Mouse (Mus musculus): Measurements from ENCODE around the gene Patl2. TPM values are rescaled to one million over a fixed set of nuclear protein-coding genes. Genes with fewer than 3 reads are reported as not detected.
"Not testable (repeated sequence)": the region's sequence is repeated elsewhere in the genome, so short reads cannot be mapped to it uniquely, and the experiment has no call there.

The Patl2 gene
- total RNA-seq, 4 experiments from 2014 or later: 0.09 TPM; not detected in 3

- DNase-seq: no peak
Measured at GRCm38 (mm10) chr2:122141332-122141967, 44.5 kb downstream of the Patl2 start.

DNA sequence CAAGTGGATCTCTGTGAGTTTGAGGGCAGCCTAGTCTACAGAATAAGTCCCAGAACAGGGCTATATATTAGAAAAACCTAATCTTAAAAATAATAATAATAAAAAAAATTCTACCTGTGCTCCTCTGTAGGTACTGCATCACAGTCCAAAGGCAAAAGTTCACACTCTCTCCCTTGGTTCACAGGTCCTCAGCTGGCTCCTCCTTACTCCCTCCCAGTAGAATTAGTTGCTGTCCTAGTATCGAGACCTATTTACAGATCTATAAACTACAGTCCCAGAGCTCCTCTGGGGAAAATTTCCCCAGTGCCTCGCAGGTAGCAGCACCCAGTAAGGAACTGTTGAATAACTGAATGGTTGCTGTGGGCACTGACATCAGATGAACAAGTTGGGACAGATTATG lies 45.2 kb downstream of the Patl2 start:
- no peak for DNase-seq

GRCm38 (mm10) chr2:122137839-122138465 lies 48.0 kb downstream of the Patl2 start:
- no peak for DNase-seq

DNA sequence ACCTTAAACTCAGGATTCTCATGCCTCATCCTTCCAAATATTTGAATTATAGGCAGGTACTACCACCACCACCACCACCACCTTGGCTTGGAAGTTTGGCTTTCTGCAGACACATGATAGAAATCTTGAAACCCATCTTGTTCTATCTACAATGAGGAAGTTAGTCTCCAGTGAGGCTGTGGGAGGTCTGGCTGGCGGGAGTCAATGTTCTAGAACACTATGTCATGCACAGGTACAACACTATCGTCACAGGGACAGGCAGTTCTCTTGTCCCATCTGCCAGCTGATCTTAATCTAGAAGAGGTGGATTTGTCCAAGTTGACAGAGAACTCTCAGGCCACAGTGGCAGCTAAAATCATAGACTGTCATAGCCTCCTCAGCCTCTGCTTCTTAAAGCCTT lies 53.4 kb downstream of the Patl2 start:
- no peak for DNase-seq

- no peak for DNase-seq
Measured at GRCm38 (mm10) chr2:122132078-122132477, 53.9 kb downstream of the Patl2 start.

GRCm38 (mm10) chr2:122127635-122128034 lies 58.4 kb downstream of the Patl2 start:
- no peak for DNase-seq

DNA sequence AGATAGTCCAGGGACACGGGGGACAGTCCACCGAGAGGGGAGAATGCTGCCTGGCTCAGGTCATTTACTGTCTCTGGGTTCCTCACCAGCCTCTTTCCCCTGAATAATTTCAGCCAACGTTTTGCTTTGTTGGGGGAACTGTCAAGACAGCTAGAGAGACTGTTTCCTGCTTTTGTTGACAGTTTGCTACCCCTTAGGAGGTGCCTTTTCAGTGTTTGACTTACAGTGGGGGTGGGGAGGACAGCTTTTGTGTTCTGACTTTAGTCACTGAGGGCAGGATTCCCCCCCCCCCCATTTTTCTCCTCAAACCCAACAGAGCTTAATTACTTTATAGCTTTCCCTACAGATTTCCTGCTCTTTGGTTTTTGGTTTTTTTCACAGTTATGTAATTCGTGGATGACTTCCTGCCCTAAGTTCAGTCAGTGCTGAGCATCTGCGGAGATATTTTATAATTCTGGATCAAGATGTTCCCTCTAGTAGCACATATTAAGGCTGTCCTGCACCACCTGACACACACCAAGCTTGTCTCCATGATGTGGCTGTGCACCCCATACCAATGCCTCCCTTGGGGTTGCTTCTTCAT lies 59.1 kb downstream of the Patl2 start:
- DNase-seq: no peak

DNA sequence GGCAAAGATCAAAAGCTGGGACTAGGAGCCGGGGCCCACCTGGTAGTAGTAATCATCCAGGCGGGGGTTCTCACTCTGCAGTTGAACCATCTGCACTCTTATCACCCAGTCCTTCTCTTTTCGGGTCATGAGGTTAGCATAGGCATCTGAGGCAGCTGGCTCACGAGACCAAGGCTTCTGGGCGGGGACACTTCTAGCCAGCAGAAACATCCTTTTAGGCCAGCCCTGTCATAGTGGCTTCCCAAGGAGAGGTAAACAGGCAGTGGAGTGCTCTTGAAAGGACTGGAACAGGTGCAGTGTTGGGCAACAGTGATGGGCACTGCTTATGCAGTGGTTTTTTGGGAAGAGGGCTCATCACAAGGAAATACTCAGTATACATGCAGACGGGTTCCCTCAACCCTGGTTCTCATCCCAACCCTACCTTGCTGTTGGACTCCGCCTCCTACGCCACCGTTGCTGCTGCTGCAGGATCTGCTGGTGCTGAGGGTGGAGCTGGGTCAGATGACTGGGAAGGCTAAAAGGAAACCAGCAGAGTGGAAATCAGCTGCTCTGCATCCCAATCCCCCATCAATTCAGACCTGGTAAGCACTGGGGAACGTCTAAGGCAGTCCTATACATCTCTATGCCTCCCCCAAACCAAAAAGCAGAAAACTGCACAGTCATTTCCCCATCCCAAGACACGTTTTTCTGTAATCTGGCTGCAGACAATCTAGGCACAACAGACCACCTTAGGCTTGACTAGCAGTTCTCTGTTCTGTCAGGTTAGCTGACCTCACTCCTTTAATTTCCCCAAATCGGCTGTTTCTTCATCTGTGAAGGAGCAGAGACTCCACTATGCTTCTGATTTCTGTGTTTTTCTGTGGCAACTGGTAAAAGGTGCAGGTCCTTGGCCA lies 60.1 kb downstream of the Patl2 start:
- no peak for DNase-seq

GRCm38 (mm10) chr2:122117961-122118958 lies 67.7 kb downstream of the Patl2 start, which contains the start of gene Spg11:
Gene Spg11, minus strand, starts transcription at chr2:122118386.
- peak; percentile 97 for DNase-seq

DNA sequence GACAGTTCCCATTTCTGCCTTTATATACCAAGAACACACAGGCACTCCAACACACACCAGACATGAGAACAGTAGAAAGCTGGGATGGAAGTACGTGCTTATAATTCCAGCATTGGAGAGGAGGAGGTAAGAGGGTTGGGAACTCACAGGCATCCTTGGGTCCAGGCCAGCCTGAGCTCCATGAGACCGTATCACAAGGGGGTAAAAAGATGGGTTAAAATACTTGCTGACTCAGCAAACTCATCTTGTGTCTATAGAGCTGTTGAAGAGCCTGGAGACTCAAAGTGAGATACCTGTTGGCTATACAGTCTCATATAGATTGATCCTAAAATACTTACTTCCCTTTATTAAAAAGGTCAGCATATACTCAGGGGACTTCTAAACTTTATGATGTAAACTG lies 69.1 kb downstream of the Patl2 start:
- no peak for DNase-seq

DNA sequence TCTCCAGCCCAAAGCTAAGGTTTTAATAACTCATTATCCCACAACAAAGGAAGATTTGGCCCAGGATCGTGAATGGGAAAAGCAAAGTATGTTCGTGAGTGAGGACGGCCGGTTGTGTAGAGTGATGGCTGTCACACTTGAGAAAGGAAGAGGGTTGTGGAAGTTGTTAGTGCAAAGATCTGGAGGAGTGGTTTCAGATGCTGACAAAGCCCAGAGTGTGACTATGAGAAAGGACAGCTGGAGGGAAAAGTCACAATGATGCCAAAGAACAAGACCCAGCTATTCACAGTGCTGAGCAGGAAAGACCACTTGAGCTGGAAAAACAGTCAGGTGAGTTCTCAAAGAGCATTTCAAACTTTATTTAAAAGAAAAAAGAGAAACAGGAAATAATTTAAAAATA lies 76.3 kb downstream of the Patl2 start:
- no peak for DNase-seq

DNA sequence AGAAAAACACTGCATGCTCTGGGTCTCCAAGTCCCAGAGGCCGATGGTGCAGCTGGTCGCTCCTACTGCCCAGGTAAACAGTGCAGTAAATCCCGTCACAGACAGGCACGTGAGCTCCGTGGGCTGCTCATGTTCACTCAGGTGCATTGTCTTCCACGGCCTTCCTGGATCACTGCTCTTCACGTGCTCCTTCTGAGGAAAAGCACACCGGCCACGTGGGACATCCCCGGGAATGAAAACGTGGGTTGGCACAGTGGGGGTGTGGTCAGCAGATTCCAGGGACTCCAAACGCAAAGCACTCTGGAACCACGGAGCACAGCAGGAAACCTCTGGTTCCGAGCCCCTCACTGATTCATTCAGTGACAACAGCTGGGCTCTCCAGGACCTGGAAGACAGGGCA lies 77.9 kb downstream of the Patl2 start:
- DNase-seq: no peak

DNA sequence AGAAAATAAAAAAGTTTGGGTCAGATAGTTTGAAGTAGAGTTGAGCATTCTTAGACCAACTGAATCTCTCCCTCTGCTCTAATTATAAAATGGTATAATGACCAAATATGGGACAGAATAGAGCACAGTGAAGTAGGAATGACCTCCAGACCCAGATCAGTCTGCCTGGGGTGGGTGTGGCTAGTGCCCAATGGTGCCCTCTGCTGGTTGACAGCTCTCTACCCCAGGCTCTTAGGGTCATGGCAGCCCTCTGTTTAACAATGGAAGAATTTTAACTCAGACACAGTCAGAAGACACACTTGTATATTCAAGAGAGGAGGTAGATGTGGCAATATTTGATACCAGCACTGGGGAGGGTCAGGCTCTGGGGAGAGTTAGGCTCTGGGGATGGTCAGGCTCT lies 83.9 kb downstream of the Patl2 start:
- DNase-seq: peak; percentile 11

DNA sequence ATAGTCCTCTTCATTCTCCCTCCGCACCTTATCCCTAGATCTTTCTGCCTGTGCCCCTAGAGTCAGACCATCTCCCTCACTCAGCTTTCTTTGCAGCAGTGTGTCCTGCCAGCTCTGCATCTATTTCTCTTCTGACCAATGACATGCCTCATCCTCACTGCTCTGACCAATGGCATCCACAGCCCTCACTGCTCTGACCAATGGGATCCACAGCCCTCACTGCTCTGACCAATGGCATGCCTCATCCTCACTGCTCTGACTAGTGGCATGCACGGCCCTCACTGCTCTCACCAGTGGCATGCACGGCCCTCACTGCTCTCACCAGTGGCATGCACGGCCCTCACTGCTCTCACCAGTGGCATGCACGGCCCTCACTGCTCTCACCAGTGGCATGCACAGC lies 88.3 kb downstream of the Patl2 start:
- DNase-seq: not testable (repeated sequence)

- DNase-seq: no peak
Measured at GRCm38 (mm10) chr2:122093844-122094243, 92.1 kb downstream of the Patl2 start.

DNA sequence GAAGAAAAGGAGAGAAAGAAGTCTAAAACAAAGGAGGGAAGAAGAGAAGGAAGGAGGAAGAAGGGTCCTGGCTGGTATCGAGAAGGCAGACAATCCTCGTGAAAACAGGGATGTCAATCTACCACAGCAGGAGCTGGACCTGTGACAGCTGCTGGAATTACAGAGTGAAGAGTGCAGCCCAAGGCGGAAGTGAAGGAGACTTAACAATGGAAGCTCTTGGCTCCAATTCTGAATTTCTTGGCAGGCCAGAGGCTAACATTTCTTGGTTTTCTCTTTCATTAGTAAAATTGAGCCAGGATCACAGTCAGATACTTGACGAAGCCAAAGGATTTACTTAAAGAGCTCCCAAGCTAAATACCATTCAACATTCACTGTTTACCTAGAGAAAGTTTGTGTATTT lies 99.5 kb downstream of the Patl2 start:
- DNase-seq: no peak

DNA sequence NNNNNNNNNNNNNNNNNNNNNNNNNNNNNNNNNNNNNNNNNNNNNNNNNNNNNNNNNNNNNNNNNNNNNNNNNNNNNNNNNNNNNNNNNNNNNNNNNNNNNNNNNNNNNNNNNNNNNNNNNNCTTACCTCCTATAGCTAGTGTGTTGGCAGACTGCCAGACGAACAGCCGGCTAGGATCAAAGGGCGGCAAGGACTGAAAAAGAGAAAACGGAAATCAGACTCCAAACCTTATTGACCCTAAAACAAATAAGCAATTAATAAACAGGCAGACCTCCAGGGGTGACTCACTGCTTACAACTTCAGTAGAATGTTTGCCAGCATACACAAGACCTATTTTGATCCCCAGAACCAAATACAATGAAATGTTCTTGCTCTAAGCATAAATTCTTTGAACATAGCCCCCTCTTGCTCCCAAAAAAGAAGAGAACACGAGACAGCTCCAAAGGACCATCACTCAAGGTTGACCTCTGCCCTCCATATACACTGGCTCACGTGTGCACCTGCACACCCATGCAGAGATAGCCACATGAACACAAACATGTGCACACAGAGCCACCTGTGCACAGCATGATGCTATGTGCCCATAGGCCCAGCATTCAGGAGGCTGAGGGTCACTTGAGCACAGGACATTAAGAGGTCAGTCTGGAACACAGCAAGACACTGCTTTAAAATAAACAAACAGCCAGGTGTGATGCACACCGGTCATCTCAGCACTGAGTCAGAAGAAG lies 104.1 kb downstream of the Patl2 start:
- no peak for DNase-seq

Measured in adrenal gland, adult 8-10 months (tissue).